Mouse (Mus musculus) CH12.LX (cell line): ENCODE results near the gene Ghr. TPM values are rescaled to one million over a fixed set of nuclear protein-coding genes. Genes with fewer than 3 reads are reported as not detected.

Experiments
- DNase-seq: peaks from one replicate; pipeline ENCODE4 v3.0.0-alpha.2; 2013; ENCODE audit errors: extremely low read depth
- H3K27ac ChIP-seq: 2 replicates; pipeline ENCODE4 v1.5.1; 2012; ENCODE audit warnings: low read depth, mild to moderate bottlenecking, control low read depth, moderate library complexity; ENCODE audit not compliant: insufficient read depth
- H3K27me3 ChIP-seq: replicated peaks from 2 replicates; pipeline ENCODE3; 2012; ENCODE audit warnings: inconsistent platforms
- H3K36me3 ChIP-seq, 2 experiments: replicated peaks in 1 of 2; 2 replicates each; pipeline versions ENCODE3 to v1.6.1; 2012; ENCODE audit warnings: inconsistent platforms in 1 of 2, low read length in 1 of 2, mild to moderate bottlenecking in 1 of 2, mixed read lengths in 1 of 2, moderate library complexity in 1 of 2; ENCODE audit not compliant: control insufficient read depth in 1 of 2, insufficient read depth in 1 of 2
- H3K4me1 ChIP-seq, 2 experiments: 2 replicates each; pipeline ENCODE4 v1.6.1; 2012; ENCODE audit warnings: inconsistent platforms in 1 of 2, moderate library complexity in 1 of 2; ENCODE audit not compliant: insufficient read depth in 2 of 2, control insufficient read depth in 1 of 2
- H3K4me2 ChIP-seq: 2 replicates; pipeline ENCODE4 v1.6.1; 2012; ENCODE audit warnings: low read depth, mild to moderate bottlenecking, control low read depth; ENCODE audit not compliant: poor library complexity, insufficient read depth, severe bottlenecking
- H3K4me3 ChIP-seq, 3 experiments: fragments of 150-350 bp in 1 of 3; sonication (generic) in 1 of 3; replicated peaks in 1 of 3; 2 replicates each; pipeline versions ENCODE3 to v1.5.1; 2011 to 2012; ENCODE audit warnings: low read depth in 2 of 3, low read length in 2 of 3, mild to moderate bottlenecking in 2 of 3, moderate library complexity in 2 of 3, control low read depth in 1 of 3, improper control_type of control experiment in 1 of 3, inconsistent platforms in 1 of 3, mixed read lengths in 1 of 3; ENCODE audit not compliant: poor library complexity in 1 of 3
- H3K79me2 ChIP-seq: replicated peaks from 2 replicates; pipeline ENCODE4 v1.6.1; 2012; ENCODE audit warnings: mild to moderate bottlenecking, moderate library complexity; ENCODE audit not compliant: control insufficient read depth, poor library complexity, insufficient read depth, severe bottlenecking; ENCODE audit errors: extremely low read depth
- H3K9ac ChIP-seq: 2 replicates; pipeline ENCODE4 v1.6.1; 2012; ENCODE audit warnings: low read depth, mild to moderate bottlenecking, control low read depth, moderate library complexity; ENCODE audit not compliant: insufficient read depth
- H3K9me3 ChIP-seq: replicated peaks from 2 replicates; pipeline ENCODE3; 2012; ENCODE audit warnings: low read length, inconsistent platforms, mixed read lengths
- CHD1 ChIP-seq: IDR thresholded peaks from 2 replicates; pipeline ENCODE4 v1.6.1; 2012; ENCODE audit warnings: low read depth, low read length, improper control_type of control experiment, inconsistent platforms
- CHD2 ChIP-seq: IDR thresholded peaks from 2 replicates; pipeline ENCODE4 v1.6.1; 2011; ENCODE audit warnings: low read length, improper control_type of control experiment
- CTCF ChIP-seq, 2 experiments: IDR thresholded peaks in 1 of 2; conservative IDR thresholded peaks in 1 of 2; 2 replicates each; pipeline ENCODE4 v1.5.1; 2011 to 2012; ENCODE audit warnings: low read depth in 2 of 2, low read length in 2 of 2, improper control_type of control experiment in 1 of 2, inconsistent platforms in 1 of 2, mild to moderate bottlenecking in 1 of 2, moderate library complexity in 1 of 2
- E2F4 ChIP-seq: IDR thresholded peaks from 2 replicates; pipeline ENCODE4 v1.6.1; 2011; ENCODE audit warnings: low read depth, low read length, improper control_type of control experiment; ENCODE audit not compliant: insufficient replicate concordance
- ELF1 ChIP-seq: IDR thresholded peaks from 2 replicates; pipeline ENCODE4 v1.6.1; 2014; ENCODE audit warnings: low read depth, mild to moderate bottlenecking, inconsistent platforms, low read length, improper control_type of control experiment
- ETS1 ChIP-seq: conservative IDR thresholded peaks from 2 replicates; pipeline ENCODE4 v1.6.1; 2012; ENCODE audit warnings: low read depth, mild to moderate bottlenecking, inconsistent platforms, low read length, improper control_type of control experiment, moderate library complexity
- JUN ChIP-seq: IDR thresholded peaks from 2 replicates; pipeline ENCODE4 v1.6.1; 2011; ENCODE audit warnings: low read depth, mild to moderate bottlenecking, low read length, improper control_type of control experiment, moderate library complexity; ENCODE audit not compliant: insufficient read depth
- JUND ChIP-seq: conservative IDR thresholded peaks from 2 replicates; pipeline ENCODE4 v1.6.1; 2011; ENCODE audit warnings: low read depth, low read length, improper control_type of control experiment
- MAFK ChIP-seq: IDR thresholded peaks from 2 replicates; pipeline ENCODE4 v1.6.1; 2011; ENCODE audit warnings: low read length, improper control_type of control experiment; ENCODE audit not compliant: insufficient replicate concordance
- MAX ChIP-seq: IDR thresholded peaks from 2 replicates; pipeline ENCODE4 v1.6.1; 2011; ENCODE audit warnings: low read length, improper control_type of control experiment
- MEF2A ChIP-seq: IDR thresholded peaks from 2 replicates; pipeline ENCODE4 v1.6.1; 2014; ENCODE audit warnings: low read depth, mild to moderate bottlenecking, inconsistent platforms, low read length, improper control_type of control experiment, borderline replicate concordance
- MXI1 ChIP-seq: IDR thresholded peaks from 2 replicates; pipeline ENCODE4 v1.6.1; 2011; ENCODE audit warnings: mild to moderate bottlenecking, low read depth, low read length, improper control_type of control experiment
- MYC ChIP-seq: IDR thresholded peaks from 2 replicates; pipeline ENCODE4 v1.6.1; 2011; ENCODE audit warnings: low read depth, mild to moderate bottlenecking, improper control_type of control experiment, low read length
- NRF1 ChIP-seq: IDR thresholded peaks from 2 replicates; pipeline ENCODE4 v1.6.1; 2014; ENCODE audit warnings: low read depth, mild to moderate bottlenecking, inconsistent platforms, low read length, improper control_type of control experiment, moderate library complexity
- POLR2AphosphoS2 ChIP-seq: IDR thresholded peaks from 2 replicates; pipeline ENCODE4 v1.6.1; 2011; ENCODE audit warnings: low read depth, low read length, improper control_type of control experiment
- RCOR1 ChIP-seq: conservative IDR thresholded peaks from 2 replicates; pipeline ENCODE4 v1.6.1; 2012; ENCODE audit warnings: low read depth, mild to moderate bottlenecking, inconsistent platforms, low read length, improper control_type of control experiment
- SMC3 ChIP-seq: IDR thresholded peaks from 2 replicates; pipeline ENCODE4 v1.6.1; 2011; ENCODE audit warnings: low read depth, low read length, improper control_type of control experiment
- UBTF ChIP-seq: IDR thresholded peaks from 2 replicates; pipeline ENCODE4 v1.6.1; 2012; ENCODE audit warnings: low read depth, mild to moderate bottlenecking, inconsistent platforms, low read length, improper control_type of control experiment, moderate library complexity
- USF2 ChIP-seq: conservative IDR thresholded peaks from 2 replicates; pipeline ENCODE4 v1.6.1; 2011; ENCODE audit warnings: low read depth, low read length, improper control_type of control experiment
- ZMIZ1 ChIP-seq: IDR thresholded peaks from 2 replicates; pipeline ENCODE4 v1.6.1; 2012; ENCODE audit warnings: low read depth, mild to moderate bottlenecking, inconsistent platforms, low read length, improper control_type of control experiment
- ZNF384 ChIP-seq: IDR thresholded peaks from 2 replicates; pipeline ENCODE4 v1.6.1; 2012; ENCODE audit warnings: low read depth, low read length, improper control_type of control experiment, inconsistent platforms
- dilution Hi-C: fragments of 300-500 bp; cut with MboI; formaldehyde crosslinking; loops from 2 replicates; pipeline ENCODE4 v1.14.3; 2020; ENCODE audit warnings: low sequenced_read_pairs; ENCODE audit not compliant: extremely low pct_unique_long_range_greater_than_20kb, extremely low pct_ligation_motif_present
- in situ Hi-C: fragments of 300-500 bp; cut with MboI; formaldehyde crosslinking; loops from 3 replicates; pipeline ENCODE4 v1.14.3; 2019; ENCODE audit warnings: low sequenced_read_pairs, low pct_ligation_motif_present, low pct_unique_long_range_greater_than_20kb, mixed read lengths
- polyA plus RNA-seq: library from polyadenylated mRNA; unstranded; fragments of >175 nt; gene quantifications from 2 replicates; pipeline ENCODE4 v1.2.1, GENCODE M21; 2012; ENCODE audit warnings: low read depth; ENCODE audit not compliant: insufficient read length
- total RNA-seq, 2 experiments: library from RNA; depleted of rRNA; stranded (reverse); fragments of 300-350 nt in 1 of 2; fragments of >200 nt in 1 of 2; gene quantifications; 2 replicates each; pipeline ENCODE4 v1.2.3; 2012 to 2014

Ghr gene
- total and polyA plus RNA-seq, 3 experiments, result 0.42 to 1.7 (median 0.89) TPM

- Histone ChIP-seq H3K27ac (no peak overlapping the region), H3K27me3 (no peaks in the 10 kb centered on the region), H3K4me3 (no peak overlapping the region), H3K36me3 (no peaks in the 10 kb centered on the region), H3K9me3 (no peaks in the 10 kb centered on the region), H3K9ac (no peak overlapping the region), H3K79me2 (no peaks in the 10 kb centered on the region), H3K4me2 (no peak overlapping the region), H3K4me1 (no peaks in the 10 kb centered on the region)
- dilution Hi-C loops (no loop called here), in situ Hi-C loops (no loop called here)
- no peak for DNase-seq
- TF ChIP-seq ELF1 (no peak), SMC3 (no peak), MAFK (no peak), CHD1 (no peak), MYC (no peak), JUN (no peak), E2F4 (no peak), ZMIZ1 (no peak), NRF1 (no peak), MEF2A (no peak), ZNF384 (no peak), USF2 (no peak), ETS1 (no peak), MXI1 (no peak), JUND (no peak), UBTF (no peak), CHD2 (no peak)
Measured at GRCm38 (mm10) chr15:3455572-3455971, 127.7 kb downstream of the Ghr start.

GRCm38 (mm10) chr15:3452080-3452752, 131.1 kb downstream of the Ghr start:
- no peak overlapping the region for H3K4me2 ChIP-seq
- H3K79me2 ChIP-seq, result no peaks in the 10 kb centered on the region
- no peak for TF ChIP-seq MXI1
- TF ChIP-seq NRF1, result no peak
- TF ChIP-seq MAX, result no peak
- TF ChIP-seq POLR2AphosphoS2, result no peak
- no peak for TF ChIP-seq SMC3
- TF ChIP-seq MEF2A, result no peak
- no peak for TF ChIP-seq JUND
- TF ChIP-seq CHD2, result no peak
- TF ChIP-seq CTCF (conservative IDR thresholded peaks at IDR 0.05 in 1 of 2, IDR thresholded peaks at IDR 0.05 in 1 of 2; ENCODE audit: low read depth in 2 of 2, low read length in 2 of 2), result no peak
- no peak for TF ChIP-seq UBTF
- no peak for TF ChIP-seq RCOR1
- H3K9ac ChIP-seq, result no peak overlapping the region
- no peak overlapping the region for H3K4me3 ChIP-seq
- no peaks in the 10 kb centered on the region for H3K27me3 ChIP-seq
- no peak for DNase-seq
- in situ Hi-C loops (no loop called here), dilution Hi-C loops (no loop called here)
- H3K4me1 ChIP-seq, result no peaks in the 10 kb centered on the region
- no peaks in the 10 kb centered on the region for H3K36me3 ChIP-seq
- H3K9me3 ChIP-seq, result no peaks in the 10 kb centered on the region
- no peak overlapping the region for H3K27ac ChIP-seq
